Mouse (Mus musculus): ENCODE results near the gene Exo5. TPM values are rescaled to one million over a fixed set of nuclear protein-coding genes. Genes with fewer than 3 reads are reported as not detected.

The Exo5 gene
- total RNA-seq, 2 experiments from 2014 or later, result 9.7 to 13.4 TPM

DNA sequence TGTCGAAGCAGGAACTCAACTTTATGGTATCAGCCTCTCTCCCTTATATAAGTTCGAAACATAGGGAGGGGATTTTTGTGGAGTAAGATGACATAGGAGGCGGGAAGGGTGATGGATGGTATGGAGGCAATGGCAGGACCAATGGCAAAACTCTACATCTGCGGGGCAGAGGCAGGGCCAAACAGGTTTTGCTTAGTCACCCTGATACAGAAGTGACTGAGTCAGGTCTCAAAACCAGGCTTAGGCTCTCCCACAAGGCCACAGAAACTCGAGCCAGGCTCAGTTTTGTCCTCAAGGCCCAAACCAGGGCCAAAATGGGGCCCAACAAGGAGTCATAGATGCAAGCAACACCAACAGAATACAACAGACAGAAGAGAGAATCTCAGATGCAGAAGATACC is 19.2 kb downstream of the Exo5 start:
- no peak for DNase-seq

DNA sequence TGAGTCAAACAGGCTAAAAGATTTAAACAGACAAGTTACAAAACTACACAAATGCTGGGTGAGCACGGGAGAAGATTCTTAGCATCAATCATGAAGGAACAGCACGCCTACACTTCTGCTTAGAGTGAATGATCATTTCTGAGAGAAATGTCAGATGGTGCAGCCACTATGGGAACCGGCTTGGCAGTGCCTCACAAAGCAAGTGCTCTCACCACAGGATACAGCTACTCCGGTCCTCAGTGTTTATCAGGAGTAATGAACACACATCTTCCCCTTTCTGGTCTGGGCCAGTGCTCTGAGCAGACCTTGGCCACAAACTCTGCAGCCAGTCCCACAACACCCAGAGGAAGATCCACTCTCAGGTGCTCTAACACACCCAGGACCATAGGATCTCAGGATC is 20.3 kb downstream of the Exo5 start:
- no peak for DNase-seq

DNA sequence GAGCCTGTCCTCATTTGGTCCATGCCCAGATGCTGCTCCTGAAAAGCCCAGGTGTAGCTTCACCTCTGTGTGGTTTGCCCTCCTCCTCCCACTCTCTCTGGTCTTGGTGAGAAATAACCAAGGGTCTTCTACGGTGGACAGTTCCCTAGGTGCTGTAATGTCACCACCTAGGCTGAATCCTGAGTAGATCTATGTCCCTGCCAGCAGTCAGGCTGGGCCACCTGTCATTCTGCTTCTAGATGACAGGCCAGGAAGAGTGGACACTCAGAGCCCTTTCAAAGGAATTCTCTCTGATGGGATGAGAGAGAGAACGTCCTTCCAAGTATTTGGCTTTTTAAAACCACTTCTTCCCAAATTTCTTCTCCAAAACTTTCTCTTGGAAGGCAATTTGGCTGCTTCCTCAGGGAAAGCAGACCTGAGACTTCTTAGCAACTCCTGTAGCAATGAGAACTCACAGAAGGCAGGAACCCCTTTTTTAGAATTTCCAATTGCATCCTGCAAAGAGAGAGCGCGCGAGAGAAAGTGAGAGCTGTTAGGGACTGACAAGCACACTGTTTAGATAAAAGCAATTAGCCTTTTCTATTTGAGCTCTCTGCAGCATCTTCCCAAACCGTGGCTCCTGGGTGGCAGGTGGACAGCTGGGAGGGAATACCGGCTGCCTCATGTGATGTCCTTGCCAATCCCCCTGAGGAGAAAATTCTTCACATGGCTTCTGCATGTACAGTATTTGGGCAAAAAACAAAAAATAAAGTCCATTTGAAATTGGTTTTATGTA is 28.8 kb downstream of the Exo5 start:
- no peak for DNase-seq

DNA sequence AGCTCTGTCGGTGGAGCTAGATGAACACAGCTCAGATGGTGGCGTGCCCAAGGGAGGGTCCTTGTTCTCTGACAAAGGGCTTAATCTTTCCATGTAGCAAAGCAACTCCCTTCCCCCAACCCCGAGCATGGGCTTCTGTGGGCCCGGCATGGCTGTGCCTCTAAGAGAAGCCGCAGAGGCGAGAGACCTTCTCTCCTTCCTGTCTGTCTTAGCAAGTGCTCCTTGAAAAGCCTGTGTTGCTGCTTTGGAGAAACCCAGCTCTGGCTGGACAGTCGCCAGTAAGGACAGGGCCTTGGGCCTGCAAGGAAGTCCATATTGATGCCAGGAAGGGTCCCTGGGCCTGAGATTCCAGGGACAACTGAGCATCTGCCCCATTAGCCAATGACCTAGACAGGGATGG is 29.6 kb downstream of the Exo5 start:
- DNase-seq, result no peak

DNA sequence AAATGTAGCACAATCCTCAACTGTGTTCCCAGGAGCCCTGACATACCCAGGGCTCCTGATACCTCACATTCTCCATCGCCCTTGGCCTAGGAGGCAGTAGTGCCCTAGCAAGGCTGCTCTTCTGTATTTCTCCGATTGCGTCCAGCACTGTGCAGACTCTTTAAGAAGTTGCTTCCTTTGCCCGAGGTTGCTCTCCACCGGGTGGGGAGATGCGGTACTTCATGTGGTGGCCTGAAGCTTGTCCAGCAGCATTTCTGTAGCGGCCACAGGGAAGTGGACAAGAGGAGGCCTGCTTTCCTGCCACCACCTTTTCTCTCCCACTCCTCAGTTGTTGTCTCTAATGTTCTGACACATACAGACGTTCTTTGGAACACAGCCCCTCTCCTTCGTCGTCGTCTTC is 30.2 kb downstream of the Exo5 start:
- DNase-seq, result no peak

DNA sequence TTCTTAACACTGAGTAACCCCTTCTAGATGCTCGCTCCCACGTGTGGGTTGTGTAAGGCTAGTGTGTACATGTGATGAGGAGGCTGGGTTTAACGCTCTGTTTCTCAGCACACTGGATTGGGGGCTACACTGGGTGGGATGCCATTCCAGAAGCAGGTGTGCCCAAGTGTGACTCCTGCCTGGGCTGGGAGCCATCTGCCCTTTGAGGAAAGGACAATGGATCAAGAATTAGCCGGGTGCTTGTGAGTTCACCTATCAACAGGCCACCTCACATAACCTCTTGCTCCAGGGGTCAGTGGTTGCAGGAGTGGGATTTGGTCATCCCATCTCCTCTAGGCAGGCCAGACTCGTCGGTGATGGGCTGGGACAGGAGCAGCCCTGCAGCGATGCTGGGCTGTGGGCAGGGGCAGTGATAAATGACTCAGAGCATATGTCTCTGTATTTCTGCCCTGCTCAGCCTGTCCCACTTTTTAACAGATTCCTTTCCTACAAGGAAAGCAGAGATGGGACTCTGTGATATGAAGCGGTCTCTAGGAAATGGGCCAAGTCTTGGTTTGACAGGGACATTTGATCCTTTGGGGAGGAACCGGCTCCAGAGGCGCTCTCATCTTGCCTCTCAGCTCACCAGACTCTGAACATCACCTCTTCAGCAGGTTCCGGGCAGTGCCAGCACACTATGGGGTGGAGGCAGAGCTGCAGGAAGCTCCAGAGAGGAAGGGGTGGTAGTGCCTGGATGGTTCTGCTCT is 31.0 kb downstream of the Exo5 start:
- DNase-seq, result no peak

DNA sequence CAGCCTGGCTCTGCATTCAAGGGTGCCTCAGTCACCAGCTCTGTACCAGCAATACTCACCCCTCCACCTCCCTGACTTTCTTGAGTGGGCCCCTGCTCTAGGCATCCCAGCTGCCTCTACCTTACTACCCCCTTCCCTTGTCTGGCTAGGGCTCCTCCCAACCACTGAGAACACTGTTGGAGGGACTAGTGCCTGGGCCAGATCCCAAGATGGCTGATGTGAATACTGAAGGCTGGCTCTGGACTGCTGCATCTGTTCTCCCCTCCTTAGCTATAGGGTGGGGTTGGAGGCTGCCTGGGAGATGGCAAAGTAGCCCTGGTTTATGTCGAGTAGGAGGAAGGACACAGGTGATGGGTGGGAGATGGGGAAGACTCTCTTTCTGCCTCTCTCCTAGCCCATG is 32.3 kb downstream of the Exo5 start:
- DNase-seq, result no peak

DNA sequence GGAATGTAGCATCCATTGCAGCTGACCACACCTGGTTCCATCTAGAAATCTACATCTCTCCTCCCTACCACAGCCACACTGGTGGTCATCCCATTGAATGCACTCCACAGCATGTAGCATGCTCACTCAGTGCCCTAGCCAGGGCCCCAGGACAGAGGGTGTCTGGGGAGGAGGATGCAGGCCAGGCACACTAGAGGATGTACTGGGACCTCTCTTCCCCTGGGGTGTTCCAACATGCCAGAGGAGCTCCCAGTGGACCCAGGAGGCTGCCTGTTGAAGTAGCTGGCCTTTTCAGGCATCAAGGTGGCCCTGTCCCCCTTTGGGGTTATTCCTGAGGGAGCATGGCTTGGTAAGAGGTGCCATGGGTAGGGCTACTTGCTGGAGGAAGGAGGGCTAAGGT is 32.9 kb downstream of the Exo5 start:
- no peak for DNase-seq

DNA sequence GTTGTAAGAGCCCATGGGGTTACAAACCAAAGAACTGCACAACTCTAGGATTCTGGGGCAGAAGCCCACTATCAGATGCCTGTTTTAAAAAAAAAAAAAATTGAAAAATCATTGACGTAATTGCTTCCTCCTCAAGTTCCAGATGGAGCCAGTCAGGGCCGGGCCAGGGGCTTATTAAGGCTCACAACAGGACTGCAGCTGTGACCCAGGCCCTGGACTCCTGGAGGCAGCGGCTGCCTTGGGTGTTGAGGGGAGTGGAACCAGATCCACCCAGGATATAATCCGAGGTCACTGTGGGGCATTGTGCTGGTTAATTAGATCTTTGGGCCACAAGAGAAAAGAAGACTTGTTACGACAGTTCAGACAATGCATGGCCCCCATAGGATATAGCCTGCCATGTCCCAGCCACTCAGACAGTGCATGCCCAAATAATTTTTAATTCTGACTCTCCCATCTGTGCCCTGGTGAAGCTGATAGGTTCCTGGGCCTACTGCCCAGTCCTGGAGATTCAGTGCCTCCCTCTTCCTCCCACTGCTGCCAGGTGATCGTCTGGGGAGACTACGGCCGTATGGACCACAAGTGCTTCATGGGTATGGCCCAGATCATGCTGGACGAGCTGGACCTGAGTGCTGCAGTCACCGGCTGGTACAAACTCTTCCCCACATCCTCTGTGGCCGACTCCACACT is 33.9 kb downstream of the Exo5 start:
- DNase-seq, result no peak

DNA sequence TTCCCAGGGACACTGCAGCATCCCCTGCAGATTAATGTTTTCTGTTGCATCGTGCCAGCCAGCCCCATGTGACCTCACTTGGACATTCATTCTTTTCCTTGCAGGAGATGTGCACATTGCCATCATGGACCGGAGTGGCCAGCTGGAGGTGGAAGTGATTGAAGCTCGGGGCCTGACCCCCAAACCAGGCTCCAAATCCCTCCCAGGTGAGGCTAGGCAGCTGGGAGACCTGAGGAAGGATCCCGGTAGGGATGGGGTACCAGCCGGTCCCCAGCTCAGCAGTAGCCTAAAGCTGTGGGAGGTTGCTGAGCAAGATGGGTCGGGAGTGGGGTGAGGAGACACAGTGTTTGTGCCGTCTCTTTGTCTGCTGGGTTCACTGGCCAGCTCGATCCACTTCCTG is 35.9 kb downstream of the Exo5 start:
- no peak for DNase-seq

DNA sequence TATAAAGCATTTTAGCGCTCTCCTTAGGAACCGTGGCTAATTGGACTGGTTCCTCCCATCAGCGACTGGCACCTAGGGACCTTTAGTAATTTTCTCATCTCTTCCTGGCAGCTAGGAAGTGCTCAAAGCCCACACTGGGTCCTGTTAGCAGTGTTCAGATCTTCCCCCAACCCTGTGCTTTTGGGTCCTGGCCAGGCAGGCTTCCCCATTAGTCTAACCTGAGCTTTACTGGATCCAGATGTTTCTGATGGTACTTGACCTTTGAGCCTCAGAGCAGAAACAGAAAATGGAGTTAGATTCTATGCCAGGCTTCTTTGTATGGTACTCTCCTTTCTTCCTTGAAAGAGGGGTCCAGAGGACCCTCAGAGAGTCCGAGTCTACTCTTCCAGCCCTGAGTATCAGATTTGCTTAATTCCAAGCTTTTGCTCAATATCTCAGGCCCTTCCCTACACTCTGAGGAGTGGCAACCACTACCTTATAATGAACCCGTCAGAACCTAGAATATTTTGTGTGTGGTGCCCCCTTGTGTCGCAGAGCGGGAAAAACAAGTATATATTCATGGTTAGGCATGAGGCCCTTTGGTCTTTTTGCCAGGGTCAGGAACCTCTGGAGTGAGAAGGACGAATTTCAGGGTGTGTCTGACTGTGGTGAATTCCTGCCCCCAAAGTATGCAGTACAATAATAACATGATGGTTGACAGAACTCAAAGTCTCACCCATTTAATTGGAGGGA is 37.3 kb downstream of the Exo5 start:
- DNase-seq, result peak; percentile 68

DNA sequence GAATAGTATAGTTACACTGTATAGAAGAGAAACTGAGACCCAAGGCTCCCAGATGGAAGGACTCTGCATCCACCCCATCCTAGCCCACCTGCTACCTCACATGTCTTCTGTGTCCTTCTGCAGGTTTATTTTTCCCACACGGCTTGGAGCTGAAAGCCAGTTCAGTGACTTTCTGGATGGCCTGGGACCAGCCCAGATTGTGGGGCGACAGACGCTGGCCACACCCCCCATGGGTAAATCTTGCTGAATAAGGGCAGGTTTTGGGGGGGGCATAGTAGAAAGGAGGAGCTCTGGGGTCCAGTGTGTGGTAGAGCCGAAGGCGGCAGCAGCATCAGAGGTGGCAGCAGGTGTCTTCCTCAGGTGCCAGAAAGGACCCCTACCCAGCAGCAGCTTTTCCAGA is 38.0 kb downstream of the Exo5 start:
- no peak for DNase-seq

DNA sequence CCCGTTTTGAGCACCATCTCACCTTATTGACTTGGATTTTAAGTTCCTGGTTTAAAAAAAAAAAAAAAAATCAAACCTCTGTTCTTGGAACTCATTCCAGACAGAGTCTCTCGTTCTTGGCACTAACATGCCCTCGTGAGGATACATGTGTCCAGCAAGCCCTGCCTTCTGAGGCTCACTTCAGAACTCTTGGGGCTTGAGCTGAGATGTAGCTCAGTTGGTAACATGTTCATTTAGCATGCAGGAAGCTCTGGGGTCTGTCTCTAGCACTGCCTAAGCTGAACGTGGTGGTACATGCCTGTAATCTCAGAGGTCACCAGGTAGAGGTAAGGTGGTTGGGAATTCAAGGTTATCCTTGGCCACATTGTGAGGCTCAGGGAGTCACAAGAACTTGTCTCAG is 38.7 kb downstream of the Exo5 start:
- peak; percentile 41 for DNase-seq

DNA sequence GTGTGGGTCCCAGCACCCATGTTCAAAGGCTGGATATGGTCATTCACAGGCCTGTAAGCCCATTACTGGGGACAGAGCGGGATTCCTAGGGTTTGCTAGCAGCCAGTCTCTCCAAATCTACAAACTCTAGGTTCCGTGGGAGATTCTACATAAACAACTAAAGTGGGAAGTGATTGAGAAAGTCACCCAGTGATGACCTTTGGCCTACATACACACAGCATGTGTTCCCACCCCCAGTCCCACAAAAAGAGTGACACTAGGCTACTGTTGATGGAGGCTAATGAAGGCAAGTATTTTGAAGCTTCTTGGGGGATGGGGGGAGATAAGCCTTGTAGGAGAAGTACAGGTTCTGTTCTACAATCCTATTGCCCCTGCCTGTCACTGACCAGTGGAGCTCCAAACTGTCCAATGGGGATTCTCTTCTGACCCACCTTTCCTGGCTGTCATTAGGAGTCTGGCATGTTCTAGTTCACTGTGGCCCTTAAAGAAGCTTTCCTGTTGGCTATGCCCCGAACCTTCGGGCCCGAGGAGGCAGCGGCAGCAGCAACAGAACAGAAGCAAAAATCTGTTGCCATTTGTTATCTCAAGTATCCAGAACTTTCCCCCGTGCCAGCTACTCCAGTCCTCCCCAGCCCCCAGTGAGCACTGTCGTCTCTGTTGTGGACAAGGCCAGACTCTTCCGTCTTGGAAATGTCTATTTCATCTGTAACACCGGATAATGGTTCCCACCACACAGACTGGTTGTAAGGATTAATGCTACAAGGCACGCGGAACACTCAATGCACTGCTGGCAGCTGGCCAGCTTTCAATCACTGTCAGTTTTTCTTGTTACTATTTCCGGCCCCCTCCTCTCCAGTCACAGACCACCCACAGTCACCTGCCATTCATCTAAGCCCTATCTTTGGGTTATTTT is 39.4 kb downstream of the Exo5 start:
- no peak for DNase-seq

DNA sequence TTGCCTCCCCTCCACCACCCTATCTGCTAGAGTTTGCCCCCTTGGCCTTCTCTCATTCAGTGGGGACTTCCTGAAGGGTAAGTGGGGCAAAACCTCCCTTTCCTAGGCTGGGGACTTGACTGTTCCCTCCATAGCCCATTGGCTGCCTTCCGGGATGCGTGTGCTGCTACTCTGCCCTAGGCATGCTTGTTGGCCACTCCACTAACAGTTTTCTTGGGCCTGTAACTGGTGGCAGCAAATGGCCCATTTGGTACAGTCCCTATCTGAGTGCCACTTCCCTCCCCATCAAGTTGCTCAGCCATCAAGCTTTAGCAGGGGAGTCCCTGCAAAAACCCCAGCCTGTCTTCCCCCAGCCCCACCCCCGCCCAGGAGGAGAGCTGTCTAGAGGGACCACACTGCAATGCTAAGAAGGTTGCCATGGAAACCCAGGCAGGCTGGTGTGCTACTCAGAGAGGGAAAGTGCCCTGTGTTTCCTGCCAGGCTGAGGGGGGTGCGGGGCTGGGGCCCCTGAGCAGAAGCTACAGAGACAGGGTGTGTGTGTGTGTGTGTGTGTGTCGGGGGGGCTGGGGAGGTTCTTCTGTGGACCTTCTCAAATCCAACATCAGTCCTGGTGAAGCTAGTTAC is 42.7 kb downstream of the Exo5 start:
- DNase-seq, result no peak

DNA sequence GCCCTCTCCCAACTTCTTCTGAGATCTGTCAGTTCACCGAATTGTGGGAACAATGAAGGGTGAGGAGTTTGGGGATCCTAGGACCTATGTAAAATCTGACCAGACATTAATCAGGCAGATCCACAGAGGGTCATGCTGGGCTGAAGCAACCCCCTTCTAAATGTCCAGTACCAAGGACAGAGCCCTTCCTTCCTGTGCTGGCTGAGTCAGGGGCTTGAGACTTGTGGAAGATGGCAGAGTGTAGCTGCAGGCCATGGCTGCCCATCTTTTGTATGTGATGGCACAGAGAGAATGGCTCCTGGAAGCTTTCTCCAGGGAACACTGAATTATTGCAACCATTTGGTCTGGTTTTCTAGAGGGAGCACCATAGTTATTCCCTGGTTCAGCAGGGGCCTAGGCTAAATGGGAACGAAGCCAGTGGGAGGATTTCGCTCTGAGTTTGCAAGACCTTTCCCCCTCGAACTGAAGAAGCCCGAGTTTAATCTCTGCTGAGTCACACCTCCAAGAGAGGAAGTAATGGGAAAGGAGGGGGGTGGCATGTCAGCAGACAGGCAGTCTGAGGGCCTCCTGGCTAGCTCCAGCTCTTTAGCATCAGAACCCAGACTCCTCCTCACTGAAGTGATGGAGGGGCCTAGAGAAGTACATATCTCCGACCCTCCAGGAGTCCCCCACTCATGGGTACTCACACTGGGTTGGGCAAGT is 43.9 kb downstream of the Exo5 start:
- DNase-seq, result no peak

DNA sequence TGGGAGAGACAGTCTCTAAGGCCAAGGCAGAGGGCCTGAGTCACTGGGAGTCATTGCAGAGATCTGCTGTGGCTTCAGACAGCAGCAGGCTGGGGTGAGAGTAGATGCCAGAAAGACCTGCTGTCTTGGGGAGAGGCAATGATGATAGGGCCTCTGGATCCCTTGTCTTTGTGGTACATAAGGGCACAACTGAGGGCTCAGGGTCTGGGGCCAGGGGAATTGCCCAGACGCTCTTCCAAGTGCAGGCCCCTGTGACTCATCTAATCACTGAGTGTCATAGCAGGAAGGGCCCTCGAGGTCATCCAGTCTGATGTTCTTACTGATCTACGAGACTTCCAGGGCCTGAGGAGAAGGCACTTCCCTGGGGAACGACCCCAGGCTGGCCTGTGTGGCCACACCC is 45.4 kb downstream of the Exo5 start:
- DNase-seq, result peak; percentile 14

DNA sequence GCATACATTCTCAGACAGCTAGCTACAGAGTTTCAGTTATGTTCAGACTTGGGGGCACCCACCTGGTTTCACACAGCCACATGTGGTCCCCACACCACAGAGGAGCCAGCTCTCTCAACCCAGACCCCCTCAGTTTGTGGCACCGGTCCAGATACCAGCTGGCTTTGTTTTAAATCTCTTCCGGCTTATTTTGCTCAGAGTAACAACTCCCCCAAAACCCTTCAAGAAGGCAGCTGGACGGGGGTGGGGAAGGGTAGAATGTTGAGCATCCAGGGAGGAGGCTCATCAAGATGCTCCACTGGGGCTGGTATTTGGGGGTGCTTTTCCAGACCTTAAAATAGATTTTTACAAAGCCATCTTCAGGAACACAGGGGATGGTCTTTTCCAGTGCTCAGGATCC is 46.1 kb downstream of the Exo5 start:
- DNase-seq, result no peak

DNA sequence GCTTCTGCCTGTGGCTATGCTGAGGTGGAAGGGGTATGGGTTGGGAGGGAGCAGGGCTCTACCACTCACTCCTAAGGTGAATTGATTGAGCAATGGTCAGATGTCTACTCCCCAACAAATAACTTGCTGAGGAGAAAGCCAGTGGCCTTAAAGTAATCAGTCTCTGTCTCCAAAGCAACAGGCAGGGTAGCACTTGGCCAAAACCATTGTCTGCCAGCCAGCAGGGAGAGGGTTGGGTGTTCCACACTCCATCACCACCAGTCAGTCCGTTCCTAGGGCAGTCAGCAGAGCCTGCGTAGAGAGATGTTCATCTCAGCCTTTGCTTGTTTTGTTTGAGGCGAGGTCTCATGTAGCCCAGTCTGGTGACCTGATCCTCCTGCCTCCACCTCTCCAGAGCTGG is 48.9 kb downstream of the Exo5 start:
- DNase-seq, result no peak

Data from adrenal gland, postnatal 10 days (tissue).